Mouse (Mus musculus): ENCODE measurements around the gene Fam19a1. TPM values are rescaled to one million over a fixed set of nuclear protein-coding genes. Genes with fewer than 3 reads are reported as not detected.

Fam19a1 gene
- polyA plus RNA-seq, 1 experiment from 2014 or later, result 10.6 TPM

GRCm38 (mm10) chr6:96677813-96678212 is 564.9 kb downstream of the Fam19a1 start:
- Histone ChIP-seq H3K4me3 (ENCODE audit: low read depth, low read length) (no peak overlapping the region), H3K27ac (ENCODE audit: low read depth) (no peak overlapping the region), H3K4me1 (replicated peaks; ENCODE audit: control insufficient read depth, insufficient read depth, low read length) (no peaks in the 10 kb centered on the region), H3K4me2 (ENCODE audit: low read length) (no peak overlapping the region), H3K9me3 (ENCODE audit: control insufficient read depth, low read length) (no peaks in the 10 kb centered on the region), H3K36me3 (ENCODE audit: control insufficient read depth, insufficient read depth, low read length) (no peaks in the 10 kb centered on the region), H3K9ac (ENCODE audit: low read length) (no peak overlapping the region), H3K27me3 (replicated peaks; ENCODE audit: control insufficient read depth, insufficient read depth, low read length) (no peaks in the 10 kb centered on the region)
- ATAC-seq (replicated peaks; ENCODE audit: low FRiP score, low TSS enrichment, low read depth), result no peak
- WGBS, result 86% methylated on average over 3 of the region's 3 CpGs
- no peak for DNase-seq (ENCODE audit: low spot score)

Other genes starting within 250 kb of the Fam19a1 start
- gene 1700123L14Rik, start 53.1 kb downstream of the Fam19a1 start, polyA plus RNA-seq (2014; fragmentation: Nextera tagmentation; extraction: Ambion mirVana), result 0.23 TPM in 1 of 2 replicates, not detected in the other